ENCODE assay signal across 12 mouse cellular contexts in the genomic region with DNA sequence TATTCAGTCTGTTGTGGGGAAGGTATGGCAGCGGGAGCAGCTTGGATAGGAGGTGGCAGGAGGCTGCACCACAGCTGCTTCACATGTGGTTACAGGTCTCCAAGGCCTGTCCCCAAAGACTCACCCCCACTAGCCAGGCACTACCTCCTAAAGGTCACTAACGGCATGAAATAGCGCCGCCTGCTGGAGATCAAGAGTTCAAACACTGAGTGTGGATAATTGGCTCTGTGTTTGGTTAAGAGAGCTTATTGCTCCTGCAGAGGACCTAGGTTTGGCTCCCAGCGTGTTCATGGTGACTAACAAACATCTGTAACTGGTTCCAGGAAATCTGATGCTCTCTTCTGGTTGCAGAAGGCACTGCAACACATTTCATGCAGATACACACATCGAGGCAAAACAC.
DNase-seq lines count a peak whose midpoint lies in the region; ATAC-seq and TF ChIP-seq lines count a peak whose summit lies in the region.
"Had no signal": no experiment of that assay in that cellular context is flagged by ENCODE, and none has a peak within 500 bp of the region (broad histone marks: within the 10 kb centered on the region; RNA-seq: fewer than 3 reads in every experiment).

No protein-coding gene starts in this region.

- peak; percentile 52 for TF ChIP-seq CTCF in kidney, postnatal 0 days (IDR thresholded peaks at IDR 0.05; ENCODE audit: low read depth)
- peak; percentile 86 for TF ChIP-seq CTCF in E14TG2a.4 (conservative IDR thresholded peaks at IDR 0.05; ENCODE audit: low read length)

- no peak overlapping the region for H3K4me3 ChIP-seq in kidney, postnatal 0 days (replicated peaks; ENCODE audit: low read depth, low read length)
- H3K4me3 ChIP-seq in kidney, embryonic 14.5 days (ENCODE audit: low read length), result no peak overlapping the region
- H3K4me3 ChIP-seq in E14TG2a.4 (replicated peaks; ENCODE audit: low read length), result no peak overlapping the region
- no peak overlapping the region for H3K4me3 ChIP-seq in embryonic facial prominence, embryonic 14.5 days (ENCODE audit: low read depth, low read length)
- H3K4me3 ChIP-seq: heart, embryonic 13.5 days; neural tube, embryonic 13.5 days had no signal

- peak; percentile 12 to 19 for DNase-seq in cerebellum, postnatal 10 days
- no peak for DNase-seq in cerebellum, adult 8-10 months
- DNase-seq in kidney, postnatal 0 days (ENCODE audit: low spot score), result peak; percentile 6
- peak; percentile 22 for DNase-seq in embryonic facial prominence, embryonic 14.5 days (ENCODE audit: low spot score)
- no peak for DNase-seq in urinary bladder, adult 2 months (ENCODE audit: low spot score)
- DNase-seq in right cerebral cortex, adult 2 months (ENCODE audit: low spot score in 2 of 2), result no peak
- DNase-seq: cerebellum, adult 18-20 months had no signal

- no peak overlapping the region for H3K9ac ChIP-seq in kidney, postnatal 0 days (ENCODE audit: low read depth, low read length)
- no peak overlapping the region for H3K9ac ChIP-seq in kidney, embryonic 14.5 days (ENCODE audit: low read depth, low read length)
- H3K9ac ChIP-seq in embryonic facial prominence, embryonic 14.5 days (ENCODE audit: low read depth, low read length), result no peak overlapping the region
- H3K9ac ChIP-seq: heart, embryonic 13.5 days; neural tube, embryonic 13.5 days had no signal

- H3K4me2 ChIP-seq in kidney, postnatal 0 days (ENCODE audit: low read length), result no peak overlapping the region
- no peak overlapping the region for H3K4me2 ChIP-seq in kidney, embryonic 14.5 days (replicated peaks; ENCODE audit: low read depth, low read length)
- no peak overlapping the region for H3K4me2 ChIP-seq in embryonic facial prominence, embryonic 14.5 days (ENCODE audit: low read depth, low read length)
- H3K4me2 ChIP-seq: heart, embryonic 13.5 days; neural tube, embryonic 13.5 days had no signal

- H3K36me3 ChIP-seq in kidney, postnatal 0 days (ENCODE audit: insufficient read depth, low read length), result no peaks in the 10 kb centered on the region
- H3K36me3 ChIP-seq in kidney, embryonic 14.5 days (ENCODE audit: control insufficient read depth, insufficient read depth, low read length), result no peaks in the 10 kb centered on the region
- H3K36me3 ChIP-seq in E14TG2a.4 (ENCODE audit: insufficient read depth, low read length), result no peaks in the 10 kb centered on the region
- no peaks in the 10 kb centered on the region for H3K36me3 ChIP-seq in embryonic facial prominence, embryonic 14.5 days (ENCODE audit: control insufficient read depth, insufficient read depth, low read length)
- H3K36me3 ChIP-seq: heart, embryonic 13.5 days; neural tube, embryonic 13.5 days had no signal

- no peak overlapping the region for H3K27ac ChIP-seq in kidney, postnatal 0 days
- H3K27ac ChIP-seq in kidney, embryonic 14.5 days (ENCODE audit: low read depth, low read length), result no peak overlapping the region
- H3K27ac ChIP-seq in embryonic facial prominence, embryonic 14.5 days (replicated peaks; ENCODE audit: low read depth, low read length), result no peak overlapping the region
- H3K27ac ChIP-seq: heart, embryonic 13.5 days; neural tube, embryonic 13.5 days had no signal

- WGBS in kidney, postnatal 0 days, result 50% methylated on average over 6 of the region's 6 CpGs
- 47% methylated on average over 6 of the region's 6 CpGs for WGBS in kidney, embryonic 14.5 days
- 37% methylated on average over 6 of the region's 6 CpGs for WGBS in embryonic facial prominence, embryonic 14.5 days

- ATAC-seq in kidney, postnatal 0 days (replicated peaks; ENCODE audit: low FRiP score, low read depth), result no peak
- no peak for ATAC-seq in kidney, embryonic 14.5 days (ENCODE audit: low FRiP score, low TSS enrichment)
- no peak for ATAC-seq in embryonic facial prominence, embryonic 14.5 days (ENCODE audit: low read depth)
- ATAC-seq: activated CD4-positive, CD25-positive, alpha-beta regulatory T cell, adult 4 months had no signal

- H3K9me3 ChIP-seq in kidney, postnatal 0 days (replicated peaks; ENCODE audit: low read length), result no peaks in the 10 kb centered on the region
- no peaks in the 10 kb centered on the region for H3K9me3 ChIP-seq in kidney, embryonic 14.5 days (ENCODE audit: control insufficient read depth, low read length)
- H3K9me3 ChIP-seq in E14TG2a.4 (ENCODE audit: low read length), result peaks cover 9% of the 10 kb centered on the region; the same call in 1 of the 2 replicates
- H3K9me3 ChIP-seq in embryonic facial prominence, embryonic 14.5 days (ENCODE audit: control insufficient read depth, low read length), result no peaks in the 10 kb centered on the region
- H3K9me3 ChIP-seq: heart, embryonic 13.5 days; neural tube, embryonic 13.5 days had no signal

- no peaks in the 10 kb centered on the region for H3K4me1 ChIP-seq in kidney, postnatal 0 days (replicated peaks; ENCODE audit: insufficient read depth, low read length)
- H3K4me1 ChIP-seq in kidney, embryonic 14.5 days (ENCODE audit: control insufficient read depth, insufficient read depth, low read length), result no peaks in the 10 kb centered on the region
- H3K4me1 ChIP-seq in E14TG2a.4 (replicated peaks; ENCODE audit: low read depth, low read length), result no peaks in the 10 kb centered on the region
- peaks cover 19% of the 10 kb centered on the region for H3K4me1 ChIP-seq in embryonic facial prominence, embryonic 14.5 days (ENCODE audit: control insufficient read depth, insufficient read depth, low read length)
- H3K4me1 ChIP-seq: neural tube, embryonic 13.5 days had no signal

- H3K27me3 ChIP-seq in kidney, postnatal 0 days (ENCODE audit: insufficient read depth, low read length), result no peaks in the 10 kb centered on the region
- no peaks in the 10 kb centered on the region for H3K27me3 ChIP-seq in kidney, embryonic 14.5 days (ENCODE audit: control insufficient read depth, insufficient read depth, low read length)
- peaks cover 4% of the 10 kb centered on the region; the same call in 1 of the 2 replicates for H3K27me3 ChIP-seq in E14TG2a.4 (ENCODE audit: insufficient read depth, low read length)
- H3K27me3 ChIP-seq in embryonic facial prominence, embryonic 14.5 days (replicated peaks; ENCODE audit: control insufficient read depth, insufficient read depth, low read length), result no peaks in the 10 kb centered on the region
- H3K27me3 ChIP-seq: heart, embryonic 13.5 days; neural tube, embryonic 13.5 days had no signal

Comparison
In these comparisons a context has a peak if more than half of its experiments do, and no peak if none do; other contexts are left out.
1. DNase-seq: peak in cerebellum, postnatal 10 days (2 of 2), kidney, postnatal 0 days (single experiment) and embryonic facial prominence, embryonic 14.5 days (single experiment); none in cerebellum, adult 8-10 months (single experiment), urinary bladder, adult 2 months (single experiment) and right cerebral cortex, adult 2 months (0 of 2).